8 mouse cellular contexts compared by ENCODE assay signal in genomic region chr4:117252755-117253154, GRCm38 (mm10). TPM values are rescaled to one million over a fixed set of nuclear protein-coding genes. Genes with fewer than 3 reads are reported as not detected.
DNase-seq lines count a peak whose midpoint lies in the region; ATAC-seq and TF ChIP-seq lines count a peak whose summit lies in the region.

No protein-coding gene starts in this region.

- DNase-seq in heart, postnatal 14 days, result no peak
- no peak for DNase-seq in midbrain, embryonic 10.5 days (ENCODE audit: low spot score)
- no peak for DNase-seq in B cell, adult 2 months
- no peak for DNase-seq in embryo, embryonic 11 days
- no peak for DNase-seq in right cerebral cortex, postnatal 14 days

- H3K36me3 ChIP-seq in heart, embryonic 11.5 days (ENCODE audit: control insufficient read depth, insufficient read depth, low read length), result no peaks in the 10 kb centered on the region
- no peaks in the 10 kb centered on the region for H3K36me3 ChIP-seq in embryonic facial prominence, embryonic 13.5 days
- no peaks in the 10 kb centered on the region for H3K36me3 ChIP-seq in intestine, postnatal 0 days (ENCODE audit: control insufficient read depth, insufficient read depth)
- no peaks in the 10 kb centered on the region for H3K36me3 ChIP-seq in midbrain, embryonic 10.5 days

- ATAC-seq in heart, embryonic 11.5 days (replicated peaks; ENCODE audit: insufficient number of reproducible peaks, low FRiP score, low TSS enrichment), result no peak
- ATAC-seq in embryonic facial prominence, embryonic 13.5 days (ENCODE audit: insufficient number of reproducible peaks, insufficient read depth, low FRiP score, low TSS enrichment, low read depth), result no peak
- no peak for ATAC-seq in intestine, postnatal 0 days

- peaks cover 13% of the 10 kb centered on the region; the same call in 1 of the 2 replicates for H3K4me1 ChIP-seq in heart, embryonic 11.5 days (ENCODE audit: control insufficient read depth, insufficient read depth, low read length)
- H3K4me1 ChIP-seq in embryonic facial prominence, embryonic 13.5 days, result peaks cover 22% of the 10 kb centered on the region
- no peaks in the 10 kb centered on the region for H3K4me1 ChIP-seq in intestine, postnatal 0 days (replicated peaks; ENCODE audit: control insufficient read depth, insufficient read depth, low read length)
- H3K4me1 ChIP-seq in midbrain, embryonic 10.5 days, result peaks cover 44% of the 10 kb centered on the region

- no peak for TF ChIP-seq CTCF in intestine, postnatal 0 days (IDR thresholded peaks at IDR 0.05; ENCODE audit: low read depth)

- intact Hi-C loops in heart, postnatal 14 days (cut with DNase I), result no loop called here

- no peak overlapping the region; the same call in 1 of the 2 replicates for H3K4me3 ChIP-seq in heart, embryonic 11.5 days (ENCODE audit: low read depth, low read length)
- peak overlapping the region; percentile 65 for H3K4me3 ChIP-seq in embryonic facial prominence, embryonic 13.5 days
- no peak overlapping the region for H3K4me3 ChIP-seq in intestine, postnatal 0 days (ENCODE audit: low read depth, low read length)
- peak overlapping the region; percentile 70 for H3K4me3 ChIP-seq in midbrain, embryonic 10.5 days

- H3K9ac ChIP-seq in heart, embryonic 11.5 days (ENCODE audit: low read depth, low read length), result no peak overlapping the region
- H3K9ac ChIP-seq in embryonic facial prominence, embryonic 13.5 days, result peak overlapping the region; percentile 75
- H3K9ac ChIP-seq in intestine, postnatal 0 days (ENCODE audit: low read depth, low read length), result no peak overlapping the region

- 85% methylated on average over 5 of the region's 5 CpGs for WGBS in heart, embryonic 11.5 days (ENCODE audit: insufficient replicate concordance)
- WGBS in embryonic facial prominence, embryonic 13.5 days, result 79% methylated on average over 5 of the region's 5 CpGs
- 91% methylated on average over 5 of the region's 5 CpGs for WGBS in intestine, postnatal 0 days
- 87% methylated on average over 5 of the region's 5 CpGs for WGBS in midbrain, embryonic 10.5 days

- H3K4me2 ChIP-seq in heart, embryonic 11.5 days, result peak overlapping the region; percentile 75
- H3K4me2 ChIP-seq in embryonic facial prominence, embryonic 13.5 days, result peak overlapping the region; percentile 67
- peak overlapping the region; percentile 88 for H3K4me2 ChIP-seq in intestine, postnatal 0 days (replicated peaks; ENCODE audit: low read depth)

- no peaks in the 10 kb centered on the region for H3K27me3 ChIP-seq in heart, embryonic 11.5 days (ENCODE audit: control insufficient read depth, insufficient read depth, low read length)
- no peaks in the 10 kb centered on the region for H3K27me3 ChIP-seq in embryonic facial prominence, embryonic 13.5 days
- H3K27me3 ChIP-seq in intestine, postnatal 0 days (replicated peaks; ENCODE audit: control insufficient read depth, insufficient read depth, low read length), result no peaks in the 10 kb centered on the region
- peaks cover 30% of the 10 kb centered on the region for H3K27me3 ChIP-seq in midbrain, embryonic 10.5 days (ENCODE audit: low read depth, poor library complexity, severe bottlenecking)

- H3K9me3 ChIP-seq in heart, embryonic 11.5 days (replicated peaks; ENCODE audit: control insufficient read depth, low read length), result no peaks in the 10 kb centered on the region
- H3K9me3 ChIP-seq in embryonic facial prominence, embryonic 13.5 days, result no peaks in the 10 kb centered on the region
- H3K9me3 ChIP-seq in intestine, postnatal 0 days (ENCODE audit: control insufficient read depth), result no peaks in the 10 kb centered on the region
- no peaks in the 10 kb centered on the region for H3K9me3 ChIP-seq in midbrain, embryonic 10.5 days (replicated peaks)

- no peak overlapping the region for H3K27ac ChIP-seq in heart, embryonic 11.5 days (ENCODE audit: low read depth, low read length)
- peak overlapping the region; percentile 92 for H3K27ac ChIP-seq in embryonic facial prominence, embryonic 13.5 days
- H3K27ac ChIP-seq in intestine, postnatal 0 days (ENCODE audit: low read depth, low read length), result no peak overlapping the region
- H3K27ac ChIP-seq in midbrain, embryonic 10.5 days (replicated peaks), result peak overlapping the region; percentile 91; the same call in 1 of the 2 replicates

RNA-seq across cellular contexts. Expression of gene Armh1, which starts 0.8 kb away (rescaled TPM):
- 0.14 TPM in 1 of 2 replicates, not detected in the other for polyA plus RNA-seq in heart, embryonic 11.5 days (2014; fragmentation: Nextera tagmentation; extraction: Ambion mirVana)
- under 1 TPM; 0.15 to 0.33 TPM for total RNA-seq in heart, postnatal 14 days (2021)
- 1.4 and 1.6 TPM in 2 replicates for polyA plus RNA-seq in embryonic facial prominence, embryonic 13.5 days (2015; fragmentation: Nextera tagmentation; extraction: Ambion mirVana)
- 0.12 and 0.22 TPM in 2 replicates for polyA plus RNA-seq in intestine, postnatal 0 days (2015; fragmentation: Nextera tagmentation; extraction: Ambion mirVana)
- polyA plus RNA-seq in midbrain, embryonic 10.5 days (2016; fragmentation: Nextera tagmentation; extraction: Ambion mirVana), result 0.22 and 0.36 TPM in 2 replicates

RNA-seq across cellular contexts. Expression of gene Tmem53, which starts 1.0 kb away (rescaled TPM):
- 16.0 and 16.5 TPM in 2 replicates for polyA plus RNA-seq in heart, embryonic 11.5 days (2014; fragmentation: Nextera tagmentation; extraction: Ambion mirVana)
- total RNA-seq in heart, postnatal 14 days (2021), result 10 to 100 TPM; 22.6 to 31.5 TPM
- 14.9 and 17.5 TPM in 2 replicates for polyA plus RNA-seq in embryonic facial prominence, embryonic 13.5 days (2015; fragmentation: Nextera tagmentation; extraction: Ambion mirVana)
- 12.8 and 14.0 TPM in 2 replicates for polyA plus RNA-seq in intestine, postnatal 0 days (2015; fragmentation: Nextera tagmentation; extraction: Ambion mirVana)
- polyA plus RNA-seq in midbrain, embryonic 10.5 days (2016; fragmentation: Nextera tagmentation; extraction: Ambion mirVana), result 8.2 and 8.7 TPM in 2 replicates

Comparison
In these comparisons a context has a peak if more than half of its experiments do, and no peak if none do; other contexts are left out.
1. H3K27ac ChIP-seq: peak in embryonic facial prominence, embryonic 13.5 days (single experiment) and midbrain, embryonic 10.5 days (single experiment); none in heart, embryonic 11.5 days (single experiment) and intestine, postnatal 0 days (single experiment).
2. H3K4me3 ChIP-seq: peak in embryonic facial prominence, embryonic 13.5 days (single experiment) and midbrain, embryonic 10.5 days (single experiment); none in heart, embryonic 11.5 days (single experiment) and intestine, postnatal 0 days (single experiment).
3. Peak in every context shown above with its lines, with median percentiles within 50 percentile points of each other: H3K4me2 ChIP-seq.